ENCODE assay signal across 8 mouse cellular contexts in the genomic region with DNA sequence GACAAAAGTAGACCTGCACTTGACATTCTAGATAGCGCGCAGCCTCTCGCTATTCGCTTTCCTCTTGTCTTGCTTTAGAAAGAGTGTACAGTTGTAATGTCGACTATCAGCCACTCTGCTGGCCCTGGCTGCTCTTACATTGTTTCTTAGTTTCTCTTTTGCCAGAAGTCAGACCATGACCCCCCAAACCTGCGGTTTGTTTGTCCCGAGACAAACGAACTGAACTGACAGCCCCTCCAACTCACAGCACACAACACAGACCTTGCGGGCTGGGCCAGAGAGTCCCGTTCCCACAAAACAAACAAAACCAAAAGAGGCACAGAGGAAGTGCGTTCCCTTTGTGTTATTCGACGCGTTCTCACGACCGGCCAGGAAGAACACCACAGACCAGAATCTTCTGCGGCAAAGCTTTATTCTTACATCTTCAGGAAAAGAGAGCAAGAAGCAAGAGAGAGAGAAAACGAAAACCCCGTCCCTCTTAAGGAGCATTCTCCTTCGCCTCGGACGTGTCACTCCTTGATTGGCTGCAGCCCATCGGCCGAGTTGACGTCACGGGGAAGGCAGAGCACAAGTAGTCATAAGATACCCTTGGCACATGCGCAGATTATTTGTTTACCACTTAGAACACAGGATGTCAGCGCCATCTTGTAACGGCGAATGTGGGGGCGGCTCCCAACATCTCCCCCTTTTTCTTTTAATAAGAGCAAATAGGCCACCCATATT. TPM values are rescaled to one million over a fixed set of nuclear protein-coding genes. Genes with fewer than 3 reads are reported as not detected.
DNase-seq lines count a peak whose midpoint lies in the region; ATAC-seq and TF ChIP-seq lines count a peak whose summit lies in the region.
"Not testable (repeated sequence)": the region's sequence is repeated elsewhere in the genome, so short reads cannot be mapped to it uniquely, and the experiment has no call there.

No protein-coding gene starts in this region.

- TF ChIP-seq CTCF in kidney, postnatal 0 days (IDR thresholded peaks at IDR 0.05; ENCODE audit: low read depth); liver, postnatal 0 days (IDR thresholded peaks at IDR 0.05; ENCODE audit: low read depth): not testable (repeated sequence)

- H3K9me3 ChIP-seq in embryonic facial prominence, embryonic 12.5 days; hindbrain, embryonic 12.5 days (replicated peaks); kidney, postnatal 0 days (replicated peaks; ENCODE audit: low read length); liver, postnatal 0 days (ENCODE audit: low read length); midbrain, embryonic 15.5 days; stomach, embryonic 16.5 days (replicated peaks; ENCODE audit: control insufficient read depth, low read length): not testable (repeated sequence)

- H3K27ac ChIP-seq in embryonic facial prominence, embryonic 12.5 days = peak overlapping the region; percentile 86; the same call in 1 of the 2 replicates
- peak overlapping the region; percentile 86 for H3K27ac ChIP-seq in hindbrain, embryonic 12.5 days
- H3K27ac ChIP-seq in kidney, postnatal 0 days = peak overlapping the region; percentile 77; the same call in 1 of the 2 replicates
- peak overlapping the region; percentile 92 for H3K27ac ChIP-seq in liver, postnatal 0 days (ENCODE audit: low read depth)
- H3K27ac ChIP-seq in midbrain, embryonic 15.5 days = peak overlapping the region; percentile 86
- 0 out of 2 replicates have a peak overlapping the region, but pooled peaks have one; percentile 74 for H3K27ac ChIP-seq in stomach, embryonic 16.5 days (ENCODE audit: low read length)

- not testable (repeated sequence) for H3K4me2 ChIP-seq in embryonic facial prominence, embryonic 12.5 days (replicated peaks); hindbrain, embryonic 12.5 days (replicated peaks); kidney, postnatal 0 days (ENCODE audit: low read length); liver, postnatal 0 days (ENCODE audit: low read depth, low read length); stomach, embryonic 16.5 days (ENCODE audit: low read depth, low read length)
- 0 out of 2 replicates have a peak overlapping the region, but pooled peaks have one; percentile 24 for H3K4me2 ChIP-seq in midbrain, embryonic 15.5 days

- not testable (repeated sequence) for H3K4me1 ChIP-seq in embryonic facial prominence, embryonic 12.5 days; hindbrain, embryonic 12.5 days; kidney, postnatal 0 days (replicated peaks; ENCODE audit: insufficient read depth, low read length); liver, postnatal 0 days (ENCODE audit: insufficient read depth); midbrain, embryonic 15.5 days; stomach, embryonic 16.5 days (ENCODE audit: control insufficient read depth, insufficient read depth, low read length)

- ATAC-seq in activated CD4-positive, CD25-positive, alpha-beta regulatory T cell, adult 4 months = peak; percentile 34
- peak; percentile 83 for ATAC-seq in embryonic facial prominence, embryonic 12.5 days (ENCODE audit: insufficient number of reproducible peaks, insufficient read depth, low FRiP score, low TSS enrichment)
- ATAC-seq in frontal cortex, adult (ENCODE audit: low TSS enrichment) = peak; percentile 50; the same call in 1 of the 2 replicates
- ATAC-seq in hindbrain, embryonic 12.5 days (ENCODE audit: low FRiP score) = peak; percentile 68
- peak; percentile 65 for ATAC-seq in kidney, postnatal 0 days (replicated peaks; ENCODE audit: low FRiP score, low read depth)
- peak; percentile 70 for ATAC-seq in liver, postnatal 0 days
- ATAC-seq in midbrain, embryonic 15.5 days (replicated peaks) = peak; percentile 70
- ATAC-seq in stomach, embryonic 16.5 days (ENCODE audit: insufficient read depth, low FRiP score) = peak; percentile 70

- under 1% methylated on average over 9 of the region's 31 CpGs for WGBS in embryonic facial prominence, embryonic 12.5 days
- WGBS in hindbrain, embryonic 12.5 days = under 1% methylated on average over 9 of the region's 31 CpGs
- under 1% methylated on average over 7 of the region's 31 CpGs for WGBS in kidney, postnatal 0 days
- WGBS in liver, postnatal 0 days (ENCODE audit: insufficient replicate concordance) = 0% methylated on average over 8 of the region's 31 CpGs
- 0% methylated on average over 9 of the region's 31 CpGs for WGBS in midbrain, embryonic 15.5 days
- WGBS in stomach, embryonic 16.5 days = under 1% methylated on average over 8 of the region's 31 CpGs

- H3K4me3 ChIP-seq in embryonic facial prominence, embryonic 12.5 days = 0 out of 2 replicates have a peak overlapping the region, but pooled peaks have one; percentile 22
- peak overlapping the region; percentile 25 for H3K4me3 ChIP-seq in hindbrain, embryonic 12.5 days
- H3K4me3 ChIP-seq in kidney, postnatal 0 days (replicated peaks; ENCODE audit: low read depth, low read length); liver, postnatal 0 days (ENCODE audit: low read depth, low read length); stomach, embryonic 16.5 days (replicated peaks; ENCODE audit: low read length): not testable (repeated sequence)
- peak overlapping the region; percentile 25; the same call in 1 of the 2 replicates for H3K4me3 ChIP-seq in midbrain, embryonic 15.5 days

- TF ChIP-seq EP300 in liver, postnatal 0 days (IDR thresholded peaks at IDR 0.05; ENCODE audit: low read depth) = not testable (repeated sequence)

- H3K27me3 ChIP-seq in embryonic facial prominence, embryonic 12.5 days; hindbrain, embryonic 12.5 days; kidney, postnatal 0 days (ENCODE audit: insufficient read depth, low read length); liver, postnatal 0 days (ENCODE audit: insufficient read depth, low read length); midbrain, embryonic 15.5 days (replicated peaks); stomach, embryonic 16.5 days (ENCODE audit: control insufficient read depth, insufficient read depth, low read length): not testable (repeated sequence)

- not testable (repeated sequence) for H3K9ac ChIP-seq in embryonic facial prominence, embryonic 12.5 days; hindbrain, embryonic 12.5 days; kidney, postnatal 0 days (ENCODE audit: low read depth, low read length); liver, postnatal 0 days (replicated peaks); midbrain, embryonic 15.5 days; stomach, embryonic 16.5 days (ENCODE audit: low read length)

- DNase-seq in kidney, postnatal 0 days (ENCODE audit: low spot score); liver, postnatal 0 days: not testable (repeated sequence)

- H3K36me3 ChIP-seq in embryonic facial prominence, embryonic 12.5 days; hindbrain, embryonic 12.5 days; kidney, postnatal 0 days (ENCODE audit: insufficient read depth, low read length); liver, postnatal 0 days (replicated peaks; ENCODE audit: insufficient read depth, low read length); midbrain, embryonic 15.5 days (replicated peaks); stomach, embryonic 16.5 days (ENCODE audit: control insufficient read depth, insufficient read depth, low read length): not testable (repeated sequence)

RNA-seq across cellular contexts. Expression of gene Hfe2, which starts 35.9 kb away (rescaled TPM):
- not detected for polyA plus RNA-seq in activated CD4-positive, CD25-positive, alpha-beta regulatory T cell, adult 4 months (2017; shearing (Covaris generic))
- 3.2 and 4.0 TPM in 2 replicates for polyA plus RNA-seq in embryonic facial prominence, embryonic 12.5 days (2016; fragmentation: Nextera tagmentation; extraction: Ambion mirVana)
- 0.70 and 2.5 TPM in 2 replicates for polyA plus RNA-seq in hindbrain, embryonic 12.5 days (2016; fragmentation: Nextera tagmentation; extraction: Ambion mirVana)
- 0.07 and 0.10 TPM in 2 replicates for polyA plus RNA-seq in kidney, postnatal 0 days (2015; fragmentation: Nextera tagmentation; extraction: Ambion mirVana)
- 19.2 and 21.8 TPM in 2 replicates for polyA plus RNA-seq in liver, postnatal 0 days (2015; fragmentation: Nextera tagmentation; extraction: Ambion mirVana)
- 1.2 and 1.4 TPM in 2 replicates for polyA plus RNA-seq in midbrain, embryonic 15.5 days (2015; fragmentation: Nextera tagmentation; extraction: Ambion mirVana)
- 0.50 and 3.8 TPM in 2 replicates for polyA plus RNA-seq in stomach, embryonic 16.5 days (2015; fragmentation: Nextera tagmentation; extraction: Ambion mirVana)

RNA-seq across cellular contexts. Expression of gene BC107364, which starts 37.0 kb away (rescaled TPM):
- under 1 TPM in 1 of 2 experiments, not detected in 1; 0.32 TPM for polyA plus RNA-seq in activated CD4-positive, CD25-positive, alpha-beta regulatory T cell, adult 4 months (2017; shearing (Covaris generic))
- polyA plus RNA-seq in embryonic facial prominence, embryonic 12.5 days (2016; fragmentation: Nextera tagmentation; extraction: Ambion mirVana) = 0.26 TPM in 1 of 2 replicates, not detected in the other
- not detected in 2 replicates for polyA plus RNA-seq in hindbrain, embryonic 12.5 days (2016; fragmentation: Nextera tagmentation; extraction: Ambion mirVana)
- polyA plus RNA-seq in kidney, postnatal 0 days (2015; fragmentation: Nextera tagmentation; extraction: Ambion mirVana) = 0.40 and 0.51 TPM in 2 replicates
- polyA plus RNA-seq in liver, postnatal 0 days (2015; fragmentation: Nextera tagmentation; extraction: Ambion mirVana) = not detected in 2 replicates
- polyA plus RNA-seq in midbrain, embryonic 15.5 days (2015; fragmentation: Nextera tagmentation; extraction: Ambion mirVana) = not detected in 2 replicates
- polyA plus RNA-seq in stomach, embryonic 16.5 days (2015; fragmentation: Nextera tagmentation; extraction: Ambion mirVana) = 0.17 and 0.29 TPM in 2 replicates
